ENCODE assay signal across 9 mouse cellular contexts in genomic region chr2:146168017-146168803, GRCm38 (mm10). TPM values are rescaled to one million over a fixed set of nuclear protein-coding genes. Genes with fewer than 3 reads are reported as not detected.
DNase-seq lines count a peak whose midpoint lies in the region; ATAC-seq and TF ChIP-seq lines count a peak whose summit lies in the region.
"Had no signal": no experiment of that assay in that cellular context is flagged by ENCODE, and none has a peak within 500 bp of the region (broad histone marks: within the 10 kb centered on the region; RNA-seq: fewer than 3 reads in every experiment).

No protein-coding gene starts in this region.

- ATAC-seq in lung, postnatal 0 days = peak; percentile 79

- no peaks in the 10 kb centered on the region for H3K27me3 ChIP-seq in lung, postnatal 0 days (replicated peaks; ENCODE audit: insufficient read depth, low read length)
- H3K27me3 ChIP-seq: heart, embryonic 13.5 days had no signal

- peak; percentile 35 to 40 for DNase-seq in right cerebral cortex, postnatal 10 days (ENCODE audit: low spot score in 2 of 2)
- no peak for DNase-seq in right cerebral cortex, postnatal 14 days
- DNase-seq in gastrocnemius, postnatal 25 days = peak; percentile 36
- DNase-seq in lung, postnatal 0 days (ENCODE audit: low spot score) = peak; percentile 31
- DNase-seq in skeletal muscle tissue, adult 2 months (ENCODE audit: low read depth, low spot score) = peak; percentile 25
- no peak for DNase-seq in B cell, adult 2 months
- DNase-seq in frontal cortex, postnatal 25 days (ENCODE audit: low spot score in 2 of 2) = no peak
- no peak for DNase-seq in liver

- no peaks in the 10 kb centered on the region for H3K9me3 ChIP-seq in lung, postnatal 0 days (ENCODE audit: low read length)
- H3K9me3 ChIP-seq: heart, embryonic 13.5 days had no signal

- TF ChIP-seq CTCF in lung, postnatal 0 days (IDR thresholded peaks at IDR 0.05) = no peak

- no peak overlapping the region for H3K4me2 ChIP-seq in lung, postnatal 0 days (replicated peaks; ENCODE audit: low read depth, low read length)
- H3K4me2 ChIP-seq: heart, embryonic 13.5 days had no signal

- no peak overlapping the region for H3K9ac ChIP-seq in lung, postnatal 0 days (replicated peaks; ENCODE audit: low read depth)
- H3K9ac ChIP-seq: heart, embryonic 13.5 days had no signal

- H3K4me1 ChIP-seq in lung, postnatal 0 days (ENCODE audit: insufficient read depth, low read depth, low read length) = no peaks in the 10 kb centered on the region
- H3K4me1 ChIP-seq: heart, embryonic 13.5 days had no signal

- H3K4me3 ChIP-seq in lung, postnatal 0 days (ENCODE audit: low read depth, low read length) = no peak overlapping the region
- H3K4me3 ChIP-seq: heart, embryonic 13.5 days had no signal

- no peak for TF ChIP-seq EP300 in lung, postnatal 0 days (IDR thresholded peaks at IDR 0.05)

- H3K27ac ChIP-seq in lung, postnatal 0 days (ENCODE audit: low read length) = no peak overlapping the region
- H3K27ac ChIP-seq: heart, embryonic 13.5 days had no signal

- no peaks in the 10 kb centered on the region for H3K36me3 ChIP-seq in lung, postnatal 0 days (ENCODE audit: insufficient read depth, low read length)
- H3K36me3 ChIP-seq: heart, embryonic 13.5 days had no signal

- WGBS in lung, postnatal 0 days = 54% methylated on average over 14 of the region's 14 CpGs

RNA-seq across cellular contexts. Expression of gene Insm1, which starts 53.5 kb away (rescaled TPM):
- total RNA-seq in gastrocnemius, postnatal 25 days (2021) = not detected
- polyA plus RNA-seq in lung, postnatal 0 days (2015; fragmentation: Nextera tagmentation; extraction: Ambion mirVana) = 0.06 TPM in 1 of 2 replicates, not detected in the other
- polyA plus RNA-seq: heart, embryonic 13.5 days had no signal

Comparison
In these comparisons a context has a peak if more than half of its experiments do, and no peak if none do; other contexts are left out.
1. DNase-seq: peak in right cerebral cortex, postnatal 10 days (2 of 2), gastrocnemius, postnatal 25 days (single experiment), lung, postnatal 0 days (single experiment) and skeletal muscle tissue, adult 2 months (single experiment); none in right cerebral cortex, postnatal 14 days (single experiment), B cell, adult 2 months (0 of 2), frontal cortex, postnatal 25 days (0 of 2) and liver (single experiment).